Mouse (Mus musculus): Measurements from ENCODE around the gene Agk. TPM values are rescaled to one million over a fixed set of nuclear protein-coding genes. Genes with fewer than 3 reads are reported as not detected.

Gene Agk
- total and polyA plus RNA-seq, 2 experiments from 2014 or later, result 13.4 to 30.0 TPM

DNA sequence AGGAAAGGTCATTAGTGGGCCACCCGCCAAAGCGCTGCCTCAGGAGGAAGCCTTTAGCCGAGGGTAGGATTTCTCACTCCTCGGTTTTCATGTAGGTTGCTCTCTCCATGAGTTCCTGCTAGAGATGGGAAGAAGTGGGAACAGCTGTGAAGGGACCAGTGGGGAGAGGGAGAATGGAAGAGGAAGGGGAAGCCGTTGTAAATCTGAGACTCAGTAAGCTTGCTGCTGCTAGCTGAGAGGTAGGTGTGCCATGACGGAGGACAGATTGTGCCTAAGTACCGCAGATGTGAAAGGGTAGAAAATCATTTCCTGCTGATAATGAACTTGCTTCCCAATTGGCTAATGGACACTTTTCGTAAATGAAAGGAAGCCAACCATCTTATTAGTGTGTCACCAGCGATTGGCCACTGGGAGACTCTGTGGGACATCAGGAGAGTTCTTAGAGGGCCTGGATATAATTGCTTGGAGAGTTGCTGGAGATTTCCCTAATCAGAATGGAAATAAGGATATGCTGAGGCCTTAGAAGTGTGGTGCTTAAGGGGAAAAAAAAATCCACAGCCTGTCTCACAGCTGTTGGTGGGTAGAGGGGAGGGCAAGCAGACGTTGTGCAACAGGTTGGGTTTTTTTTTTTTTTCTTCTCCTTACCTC, 118.4 kb downstream of the Agk start:
- 20% methylated on average over 10 of the region's 10 CpGs for whole genome bisulfite sequencing
- no peaks in the 10 kb centered on the region for H3K27me3 ChIP-seq (ENCODE audit: control insufficient read depth, insufficient read depth, low read length)
- TF ChIP-seq EP300 (IDR thresholded peaks at IDR 0.05; ENCODE audit: low read depth) (no peak), CTCF (IDR thresholded peaks at IDR 0.05; ENCODE audit: low read depth) (no peak)
- no peak overlapping the region for H3K9ac ChIP-seq (replicated peaks; ENCODE audit: low read depth, low read length)
- H3K4me2 ChIP-seq (ENCODE audit: low read depth, low read length), result no peak overlapping the region
- no peak overlapping the region for H3K4me3 ChIP-seq (ENCODE audit: low read depth, low read length)
- ATAC-seq (ENCODE audit: insufficient read depth, low read depth), result no peak
- H3K36me3 ChIP-seq (replicated peaks; ENCODE audit: control insufficient read depth, insufficient read depth, low read length), result no peaks in the 10 kb centered on the region
- no peak for DNase-seq (ENCODE audit: low spot score)
- H3K9me3 ChIP-seq (replicated peaks; ENCODE audit: control insufficient read depth, low read length), result no peaks in the 10 kb centered on the region
- H3K4me1 ChIP-seq (ENCODE audit: control insufficient read depth, insufficient read depth), result no peaks in the 10 kb centered on the region
- no peak overlapping the region for H3K27ac ChIP-seq (ENCODE audit: low read depth)

Other genes with a start within 250 kb of the Agk start
- 2.3 and 13.7 TPM in 2 replicates for gene E330009J07Rik, start 111.0 kb downstream of the Agk start, total RNA-seq (2014; rRNA removed; ENCODE audit: low replicate concordance)
- 1.1 and 1.6 TPM in 2 replicates for gene E330009J07Rik, start 111.0 kb downstream of the Agk start, polyA plus RNA-seq (2015; fragmentation: Nextera tagmentation; extraction: Ambion mirVana)
- gene Wee2, start 113.9 kb downstream of the Agk start, total RNA-seq (2014; rRNA removed; ENCODE audit: low replicate concordance), result not detected in 2 replicates
- not detected in 2 replicates for gene Wee2, start 113.9 kb downstream of the Agk start, polyA plus RNA-seq (2015; fragmentation: Nextera tagmentation; extraction: Ambion mirVana)
- 5.5 and 11.4 TPM in 2 replicates for gene Ssbp1, start 146.2 kb downstream of the Agk start, total RNA-seq (2014; rRNA removed; ENCODE audit: low replicate concordance)
- gene Ssbp1, start 146.2 kb downstream of the Agk start, polyA plus RNA-seq (2015; fragmentation: Nextera tagmentation; extraction: Ambion mirVana), result 111 and 116 TPM in 2 replicates
- not detected in 2 replicates for gene Tas2r137, start 166.1 kb downstream of the Agk start, total RNA-seq (2014; rRNA removed; ENCODE audit: low replicate concordance)
- gene Tas2r137, start 166.1 kb downstream of the Agk start, polyA plus RNA-seq (2015; fragmentation: Nextera tagmentation; extraction: Ambion mirVana), result not detected in 2 replicates
- not detected in 2 replicates for gene Tas2r108, start 168.4 kb downstream of the Agk start, total RNA-seq (2014; rRNA removed; ENCODE audit: low replicate concordance)
- gene Tas2r108, start 168.4 kb downstream of the Agk start, polyA plus RNA-seq (2015; fragmentation: Nextera tagmentation; extraction: Ambion mirVana), result not detected in 2 replicates
- gene Prss37, start 194.3 kb downstream of the Agk start, total RNA-seq (2014; rRNA removed; ENCODE audit: low replicate concordance), result not detected in 2 replicates
- gene Prss37, start 194.3 kb downstream of the Agk start, polyA plus RNA-seq (2015; fragmentation: Nextera tagmentation; extraction: Ambion mirVana), result not detected in 2 replicates
- gene Olfr461, start 229.9 kb downstream of the Agk start, total RNA-seq (2014; rRNA removed; ENCODE audit: low replicate concordance), result not detected in 2 replicates
- gene Olfr461, start 229.9 kb downstream of the Agk start, polyA plus RNA-seq (2015; fragmentation: Nextera tagmentation; extraction: Ambion mirVana), result 0.08 TPM in 1 of 2 replicates, not detected in the other
- not detected in 2 replicates for gene Olfr460, start 244.3 kb downstream of the Agk start, total RNA-seq (2014; rRNA removed; ENCODE audit: low replicate concordance)
- not detected in 2 replicates for gene Olfr460, start 244.3 kb downstream of the Agk start, polyA plus RNA-seq (2015; fragmentation: Nextera tagmentation; extraction: Ambion mirVana)